Mouse (Mus musculus): ENCODE measurements around the gene Timp4.
A peak's percentile ranks its signal among the peaks of the same experiment; 100 is the strongest.

Gene Timp4

DNA sequence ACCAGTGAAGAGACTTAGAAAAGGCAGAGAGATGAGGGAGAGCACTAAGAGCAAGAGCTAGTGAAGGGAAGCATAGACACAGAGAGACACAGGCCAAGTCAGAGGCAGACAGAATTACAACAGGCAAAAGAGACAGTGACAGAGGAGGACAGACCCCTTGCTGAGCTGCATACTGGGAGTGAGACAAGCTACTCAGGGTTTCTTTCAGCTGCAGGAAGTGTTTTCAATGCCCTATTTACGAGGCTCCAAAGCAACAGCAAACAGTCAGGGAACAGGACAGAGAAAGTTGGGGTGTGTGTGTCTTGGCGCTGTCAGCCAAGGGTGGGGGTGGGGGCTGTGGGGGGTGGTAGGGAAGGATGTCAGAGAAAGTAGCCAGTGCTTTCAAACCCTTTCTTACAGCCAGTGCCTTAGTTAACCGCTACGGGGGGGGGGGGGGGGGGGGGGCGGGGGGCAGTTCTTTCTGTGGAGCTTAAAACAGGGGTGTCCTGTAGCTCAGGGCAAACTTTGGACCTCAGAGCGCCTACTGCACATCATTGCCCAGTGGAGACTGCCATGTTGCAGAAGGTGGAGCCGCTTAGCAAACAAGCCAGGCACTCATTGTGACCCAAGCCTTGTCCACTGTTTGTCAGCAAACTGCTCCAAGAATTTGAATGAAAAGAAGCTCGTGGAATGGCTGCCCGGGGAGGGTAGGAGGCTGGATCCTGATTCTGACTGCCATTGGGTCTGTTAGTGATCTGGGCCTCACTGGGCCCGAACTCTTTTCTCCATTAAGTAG is at the start of gene Timp4:
TSS of gene Timp4 (minus strand) at position 107 of the 775 bp plus-strand sequence.
- no peak for DNase-seq (ENCODE audit: low spot score)

DNA sequence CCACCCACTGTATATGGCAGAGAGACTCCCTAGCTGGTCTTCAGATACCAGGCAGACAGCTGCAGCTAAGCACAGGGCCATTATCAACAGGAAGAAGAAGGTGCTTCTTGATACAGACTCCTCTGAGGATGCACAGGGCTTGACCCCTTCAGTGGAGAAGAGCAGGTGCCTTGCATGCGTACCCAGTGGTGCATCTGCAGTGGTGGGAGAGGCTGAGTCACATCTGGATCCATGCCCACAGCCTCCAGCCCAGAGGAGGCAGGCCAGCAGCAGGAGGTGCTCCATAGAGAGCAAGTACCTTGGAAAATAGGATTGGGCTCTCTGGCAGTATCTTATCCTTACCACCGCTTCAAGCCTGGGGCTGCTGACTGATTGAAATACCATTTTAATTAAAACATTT is 41.9 kb upstream of the Timp4 start:
- no peak for DNase-seq (ENCODE audit: low spot score)

DNA sequence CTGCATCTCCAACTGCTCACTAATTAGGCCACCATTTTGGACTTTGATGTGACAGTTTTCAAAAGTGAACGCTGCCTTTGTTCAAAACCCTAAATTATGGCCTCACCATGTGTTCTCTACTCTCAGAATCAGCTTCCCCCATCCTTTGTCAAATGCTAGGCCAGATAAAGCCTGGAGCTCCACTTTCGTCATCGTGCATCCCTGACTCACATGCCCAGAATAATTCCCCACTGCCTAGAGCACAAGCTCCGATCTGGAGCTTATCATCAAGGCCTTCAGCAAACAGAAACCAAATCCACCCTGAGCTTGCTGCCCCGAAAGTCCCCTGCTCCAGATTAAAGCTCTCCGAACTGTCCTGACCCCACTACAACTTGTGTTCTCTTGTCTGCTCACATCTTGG is 40.6 kb upstream of the Timp4 start:
- DNase-seq (ENCODE audit: low spot score) = no peak

DNA sequence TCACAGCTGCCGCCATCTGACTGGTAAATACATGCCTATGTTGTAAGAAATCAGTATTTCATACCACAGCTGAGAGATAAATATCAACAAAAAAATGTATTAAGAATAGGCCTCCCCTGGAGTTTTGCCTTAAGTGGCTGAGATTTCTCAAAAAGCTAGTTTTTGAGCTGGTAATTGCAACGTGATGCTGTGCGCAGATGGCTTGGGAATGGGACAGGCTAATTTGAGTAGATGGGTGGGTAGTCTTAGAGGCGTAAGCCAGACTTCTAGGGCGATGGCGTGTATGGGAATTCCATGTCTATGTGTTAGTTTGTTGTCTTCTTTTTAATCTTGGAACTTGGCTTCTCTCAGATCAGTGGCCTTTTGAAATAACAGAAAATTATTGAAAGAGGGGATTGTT is 39.8 kb upstream of the Timp4 start:
- DNase-seq (ENCODE audit: low spot score) = no peak

DNA sequence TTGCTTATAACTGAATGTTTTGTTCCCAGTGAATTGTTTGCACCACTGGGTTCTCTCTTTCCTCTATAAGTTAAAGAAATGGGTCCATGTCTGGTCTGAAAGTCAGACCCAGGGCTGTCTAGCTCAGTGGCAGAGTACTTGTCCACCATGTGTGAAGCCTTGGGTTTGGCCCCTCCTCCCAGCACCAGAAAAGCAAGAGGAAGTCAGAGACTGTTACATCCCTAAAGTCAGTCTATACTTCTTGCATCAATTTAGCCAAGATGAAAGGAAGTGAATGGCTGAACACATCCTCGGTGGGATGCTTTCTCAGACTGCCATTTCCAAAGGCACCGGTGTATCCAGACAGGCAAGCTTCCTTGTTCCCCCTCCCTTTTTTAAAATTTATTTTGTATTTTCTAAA is 39.1 kb upstream of the Timp4 start:
- no peak for DNase-seq (ENCODE audit: low spot score)

DNA sequence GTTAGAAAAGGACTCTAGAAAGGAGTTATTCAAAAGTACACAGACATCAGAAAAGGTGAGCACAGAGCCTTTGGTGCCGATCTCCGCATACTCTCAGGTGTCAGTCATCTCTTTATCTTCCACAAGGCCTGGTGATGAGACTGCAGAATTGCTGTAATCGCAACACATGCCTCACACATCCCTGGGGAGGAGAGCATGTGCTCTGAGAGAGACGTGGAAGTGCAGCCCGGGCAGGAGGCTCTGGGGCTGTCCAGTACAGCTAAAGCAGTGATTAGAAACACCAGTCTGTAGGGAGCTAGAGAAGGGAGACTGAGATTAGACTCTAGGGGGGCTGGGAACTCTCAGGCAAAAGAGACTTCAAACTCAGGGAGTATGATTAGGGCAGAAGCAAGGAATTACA is 38.6 kb upstream of the Timp4 start:
- DNase-seq (ENCODE audit: low spot score) = no peak

DNA sequence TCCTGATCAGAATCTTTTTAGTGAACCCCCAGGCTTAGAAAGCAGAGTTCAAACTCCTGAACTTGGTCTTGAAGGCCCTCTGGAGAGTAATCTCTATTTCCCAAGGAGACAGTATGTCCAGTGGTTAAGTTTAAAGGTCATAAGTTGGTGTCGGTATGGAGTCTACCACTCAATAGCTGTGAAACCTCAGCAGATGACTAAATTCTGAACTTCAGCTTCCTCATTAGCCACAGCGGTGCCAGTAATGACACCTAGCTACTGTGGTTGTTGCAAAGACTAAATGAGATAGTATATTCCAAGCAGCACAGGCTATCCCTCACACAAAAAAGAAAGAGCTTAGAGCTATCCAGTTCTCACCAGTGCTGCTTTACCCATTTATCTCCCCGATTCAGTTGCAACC is 36.2 kb upstream of the Timp4 start:
- DNase-seq (ENCODE audit: low spot score) = no peak

DNA sequence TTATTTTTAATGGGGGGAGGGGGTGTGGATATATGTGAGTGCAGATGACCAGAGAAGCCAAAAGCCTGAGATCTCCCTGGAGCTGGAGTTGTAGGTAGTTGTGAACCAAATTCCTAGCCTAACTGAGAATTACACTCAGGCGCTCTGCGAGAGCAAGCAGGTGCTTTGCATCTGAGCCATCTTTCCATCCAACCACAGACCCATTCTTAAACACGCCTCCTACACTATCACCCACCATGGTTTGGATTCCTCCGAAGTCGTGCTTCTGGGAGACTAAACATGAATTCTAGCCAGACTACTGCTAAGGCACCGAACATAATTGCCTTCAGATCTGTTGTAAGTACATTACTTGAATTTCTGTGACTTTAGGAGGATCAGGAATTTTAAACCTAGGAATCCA is 34.4 kb upstream of the Timp4 start:
- DNase-seq (ENCODE audit: low spot score) = no peak

DNA sequence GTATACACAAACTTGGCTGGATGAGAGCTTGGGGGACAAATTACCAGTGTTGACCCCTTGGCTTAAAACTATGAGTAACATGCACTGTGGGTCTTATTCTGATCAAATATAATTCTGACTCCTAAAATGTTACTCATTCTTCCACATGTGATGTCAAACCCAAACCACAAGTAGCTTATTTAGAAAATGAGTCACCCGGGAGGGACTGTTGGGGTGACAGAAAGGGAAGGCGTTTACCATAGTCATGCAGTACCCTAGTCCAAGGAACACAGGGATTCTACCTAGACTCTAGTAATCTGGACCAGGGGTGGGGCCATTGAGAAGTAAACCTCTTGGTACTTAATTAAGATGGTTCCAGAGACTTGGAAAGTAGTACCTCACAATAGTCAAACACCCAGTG is 32.1 kb upstream of the Timp4 start:
- no peak for DNase-seq (ENCODE audit: low spot score)

DNA sequence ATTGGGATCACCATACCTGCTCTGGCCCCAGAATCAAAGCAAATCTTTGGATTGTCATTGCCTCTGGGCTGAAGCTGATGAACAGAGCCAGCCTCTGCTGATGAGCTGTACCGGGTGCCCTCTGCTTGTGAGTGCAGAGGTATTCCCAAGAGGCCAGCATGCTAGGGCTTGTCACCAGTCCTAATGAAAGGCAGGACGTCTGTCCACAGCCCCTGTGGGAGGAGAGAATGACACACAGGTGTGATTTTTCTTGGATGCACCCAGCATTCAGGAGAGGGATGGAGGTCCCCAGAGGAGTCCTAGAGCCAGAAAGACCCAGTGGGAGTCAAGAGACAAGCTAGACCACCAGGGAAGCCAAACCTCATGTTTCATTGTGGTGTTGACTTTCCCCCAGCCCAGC is 27.6 kb upstream of the Timp4 start:
- no peak for DNase-seq (ENCODE audit: low spot score)

DNA sequence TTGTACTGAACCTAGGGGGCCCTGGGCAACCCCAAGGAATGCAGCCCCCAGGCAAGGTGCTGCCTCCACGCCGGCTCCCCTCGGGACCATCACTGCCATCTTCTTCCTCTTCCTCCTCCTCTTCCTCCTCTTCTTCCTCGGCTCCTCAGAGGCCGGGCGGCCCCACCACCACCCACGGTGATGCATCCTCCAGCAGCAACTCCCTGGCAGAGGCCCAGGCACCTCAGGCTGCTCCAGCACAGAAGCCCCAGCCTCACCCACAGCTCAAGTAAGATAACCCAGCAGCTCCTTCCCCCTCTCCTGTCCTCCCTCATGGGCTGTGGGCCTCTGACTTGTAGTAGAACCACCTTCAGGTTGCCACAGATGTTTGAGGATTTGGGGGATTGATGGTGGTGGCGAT is 26.1 kb upstream of the Timp4 start:
- peak; percentile 47 for DNase-seq (ENCODE audit: low spot score)

DNA sequence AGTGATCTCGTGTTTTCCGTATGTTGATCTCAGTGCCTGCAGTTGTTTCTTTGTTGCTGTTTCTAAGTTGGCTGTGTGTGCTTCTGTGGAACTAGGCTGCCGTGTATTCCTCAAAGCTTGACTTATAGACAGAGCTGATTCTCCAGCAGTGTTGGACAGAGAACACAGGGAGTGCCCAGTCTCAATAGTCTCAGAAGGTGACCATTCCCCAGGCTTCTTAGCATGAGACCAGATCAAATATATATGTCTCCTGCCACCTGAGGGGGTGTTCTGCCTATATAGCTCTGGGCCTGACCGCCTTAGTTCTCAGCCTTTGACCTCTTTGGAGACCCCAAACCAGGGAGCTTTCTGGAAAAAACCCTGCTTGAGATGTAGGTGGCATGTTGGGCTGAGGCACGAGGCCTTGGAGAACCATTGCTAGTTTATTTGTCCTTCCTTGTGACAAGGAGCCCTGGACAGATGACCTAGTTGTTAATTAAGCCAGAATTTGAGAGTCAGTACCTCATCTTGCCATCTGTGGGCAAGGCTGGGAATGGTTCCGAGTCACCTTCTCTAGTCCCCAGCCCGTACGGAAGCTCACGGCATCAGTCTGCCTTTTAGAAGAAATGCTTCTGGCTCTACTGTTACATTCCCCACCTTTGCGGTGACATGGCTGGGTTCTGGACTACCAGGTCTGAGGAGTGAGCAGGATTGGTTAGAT is 23.3 kb upstream of the Timp4 start:
- DNase-seq (ENCODE audit: low spot score) = no peak

DNA sequence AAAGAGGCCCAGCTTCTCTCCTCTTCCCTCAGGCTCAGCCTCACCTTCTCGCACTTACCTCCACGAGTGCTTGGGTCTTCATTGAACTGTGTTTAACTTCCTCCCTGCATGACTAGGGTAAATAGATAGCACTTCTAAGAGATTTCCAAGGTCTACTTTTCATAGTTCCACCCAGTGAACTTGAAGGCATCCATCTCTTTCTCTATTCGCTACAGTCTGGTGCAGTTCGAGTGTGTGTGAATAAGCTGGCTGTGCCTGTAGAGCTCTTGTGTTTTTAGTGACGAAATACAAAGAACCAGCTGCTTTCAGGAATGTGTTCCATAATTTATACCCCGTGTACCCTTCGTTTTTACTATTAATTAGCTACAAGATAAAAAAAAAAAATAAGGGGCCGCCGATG is 22.7 kb upstream of the Timp4 start:
- DNase-seq (ENCODE audit: low spot score) = no peak

DNA sequence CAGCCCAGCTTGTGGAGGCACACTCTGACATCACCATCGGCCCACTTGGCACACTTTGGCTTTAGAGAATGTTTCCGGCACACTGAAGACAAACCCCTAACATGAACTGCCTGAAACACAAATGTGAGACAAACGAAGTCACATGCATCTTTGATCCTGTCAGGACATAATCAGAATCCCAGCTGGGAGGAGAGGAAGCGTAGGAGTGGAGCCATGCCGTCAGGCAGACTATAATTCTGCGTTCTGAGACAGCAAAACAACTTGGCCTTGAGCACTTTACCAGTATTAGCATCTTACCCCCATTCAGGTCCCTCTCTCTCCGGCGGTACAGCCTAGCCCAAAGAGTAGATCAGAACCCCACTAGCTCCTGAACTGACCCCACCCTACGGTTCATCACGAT is 21.3 kb upstream of the Timp4 start:
- DNase-seq (ENCODE audit: low spot score) = no peak

DNA sequence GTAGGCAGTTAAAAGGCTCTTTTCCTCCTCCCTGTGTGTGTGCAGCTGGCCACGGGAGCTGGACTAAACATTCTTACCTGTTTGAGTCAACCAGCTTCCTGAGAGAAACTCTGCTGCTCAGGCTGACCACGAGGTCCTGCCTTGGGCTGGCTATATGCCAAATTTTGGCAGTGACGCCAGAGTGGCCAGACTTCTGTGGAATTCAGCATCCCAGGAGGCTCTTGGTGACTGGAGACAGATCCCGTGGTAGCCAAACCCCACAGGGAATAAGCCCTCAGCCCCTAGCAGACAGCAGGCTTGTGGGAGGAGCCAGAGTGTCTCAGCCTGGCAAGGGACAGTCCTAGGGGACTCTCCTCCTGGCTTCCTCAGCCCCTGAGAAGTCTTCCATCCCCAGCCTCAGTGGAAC is 19.9 kb upstream of the Timp4 start:
- peak; percentile 51 for DNase-seq (ENCODE audit: low spot score)

DNA sequence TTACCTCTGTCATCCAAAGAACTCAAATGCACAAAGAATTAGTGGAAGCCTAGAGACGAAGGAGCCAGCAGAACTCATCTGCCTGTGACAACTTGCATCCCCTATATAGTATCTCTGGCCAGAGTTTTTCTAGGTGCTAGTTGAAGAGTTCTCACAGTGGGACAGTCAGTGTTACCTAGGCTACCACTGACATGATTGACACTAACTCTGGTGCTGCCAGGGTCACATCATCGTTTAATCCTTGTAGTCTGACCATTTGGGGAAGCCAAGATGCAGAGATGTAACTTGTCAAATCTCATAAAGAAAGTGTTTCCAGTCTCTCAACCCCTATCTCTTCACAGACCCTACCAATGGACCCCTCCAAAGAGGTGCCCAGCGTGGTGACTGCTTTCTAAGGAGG is 19.3 kb upstream of the Timp4 start:
- no peak for DNase-seq (ENCODE audit: low spot score)

DNA sequence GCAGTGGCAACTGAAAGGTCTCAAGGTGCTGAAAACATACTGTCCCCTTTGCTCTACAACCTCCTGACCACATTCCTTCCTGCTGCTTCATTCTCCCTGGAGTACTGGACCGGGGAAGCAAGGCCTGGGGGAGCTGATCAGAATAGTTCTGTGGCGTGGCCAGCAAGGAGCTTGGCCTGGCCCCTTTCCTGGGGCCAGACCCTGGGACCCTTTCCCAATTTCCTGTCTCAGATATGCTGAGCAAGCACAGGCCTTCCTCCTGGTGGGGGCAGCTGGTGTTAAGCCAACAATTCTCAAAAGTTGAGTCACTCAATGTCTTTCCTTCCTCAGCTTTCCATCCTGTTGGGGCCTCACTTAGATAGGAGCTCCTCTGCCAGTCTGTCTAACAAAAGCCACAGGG is 18.1 kb upstream of the Timp4 start:
- DNase-seq (ENCODE audit: low spot score) = no peak

DNA sequence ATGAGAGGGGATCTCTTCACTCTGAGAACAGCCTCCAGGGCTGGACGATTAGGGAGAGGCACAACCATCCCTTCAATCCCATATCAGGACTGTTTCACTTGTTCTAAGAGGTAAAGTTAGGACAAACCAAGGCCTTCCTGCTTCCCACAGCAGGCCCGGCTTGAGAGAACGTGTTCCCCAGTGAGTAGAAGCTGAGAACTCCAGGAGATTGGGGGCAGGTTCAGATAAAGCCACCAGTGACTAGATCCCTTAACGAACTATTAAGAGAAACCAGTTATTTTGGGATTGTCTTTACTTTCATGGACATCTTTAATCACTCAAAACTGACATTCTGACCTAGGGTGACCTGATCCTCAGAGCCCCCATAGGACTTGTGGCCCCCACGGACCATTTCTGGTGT is 17.6 kb upstream of the Timp4 start:
- DNase-seq (ENCODE audit: low spot score) = no peak

DNA sequence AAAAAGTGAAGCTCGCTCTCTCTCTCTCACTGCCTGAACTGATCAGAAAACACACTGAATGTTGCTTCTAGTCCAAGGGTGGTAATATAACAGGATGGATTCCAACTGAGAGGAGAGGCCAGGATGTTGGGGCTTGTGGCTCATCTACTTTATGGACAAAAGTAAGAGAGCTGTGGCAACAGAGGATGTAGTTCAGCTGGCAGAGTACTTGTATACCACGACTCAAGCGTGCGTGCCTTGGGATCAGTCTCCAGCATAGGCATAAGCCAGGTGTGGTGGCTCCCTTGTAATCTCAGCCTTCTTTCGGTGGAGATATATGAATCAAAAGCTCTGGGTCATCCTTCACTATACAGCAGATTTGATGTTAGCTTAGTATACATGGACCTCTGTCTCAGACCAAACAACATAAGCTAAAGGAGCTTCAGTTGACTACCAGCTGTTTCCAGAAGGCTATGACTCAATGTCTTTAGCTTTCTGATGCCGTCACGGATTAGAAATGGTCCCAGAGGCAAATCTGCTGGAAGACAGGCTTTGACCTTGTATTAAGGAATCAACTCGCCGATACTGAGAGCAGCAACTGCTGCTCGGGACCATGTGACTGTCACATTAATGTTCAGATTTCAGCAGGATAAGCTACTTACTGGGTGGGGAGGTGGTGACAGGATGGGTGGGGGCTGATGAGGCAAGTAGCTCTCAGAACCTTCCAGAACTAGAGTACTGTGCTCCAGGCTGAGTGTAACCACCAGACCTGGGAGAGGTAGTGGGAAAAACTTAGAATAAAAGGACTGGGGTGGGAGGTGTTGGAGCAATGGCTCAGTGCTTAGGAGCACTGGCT is 16.8 kb upstream of the Timp4 start:
- no peak for DNase-seq (ENCODE audit: low spot score)

DNA sequence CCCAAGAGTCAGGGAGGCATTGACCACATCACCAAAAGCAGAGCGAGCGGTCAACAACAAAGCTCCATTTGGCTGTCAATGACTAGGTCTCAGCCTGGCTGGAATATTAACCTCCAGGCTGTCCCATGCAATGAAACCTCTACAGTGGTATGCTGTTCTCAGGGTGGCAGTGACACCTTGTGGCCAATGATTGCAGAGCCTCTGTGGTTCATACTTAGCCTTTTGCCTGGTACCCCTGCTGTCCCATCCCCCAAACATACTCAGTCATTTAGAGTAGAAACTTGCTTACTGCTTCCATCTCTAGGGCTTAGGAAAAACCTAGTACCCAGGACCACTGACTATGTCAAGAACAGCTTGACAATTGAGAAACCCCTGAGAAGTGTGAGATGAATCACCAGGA is 15.9 kb upstream of the Timp4 start:
- DNase-seq (ENCODE audit: low spot score) = peak; percentile 80

DNA sequence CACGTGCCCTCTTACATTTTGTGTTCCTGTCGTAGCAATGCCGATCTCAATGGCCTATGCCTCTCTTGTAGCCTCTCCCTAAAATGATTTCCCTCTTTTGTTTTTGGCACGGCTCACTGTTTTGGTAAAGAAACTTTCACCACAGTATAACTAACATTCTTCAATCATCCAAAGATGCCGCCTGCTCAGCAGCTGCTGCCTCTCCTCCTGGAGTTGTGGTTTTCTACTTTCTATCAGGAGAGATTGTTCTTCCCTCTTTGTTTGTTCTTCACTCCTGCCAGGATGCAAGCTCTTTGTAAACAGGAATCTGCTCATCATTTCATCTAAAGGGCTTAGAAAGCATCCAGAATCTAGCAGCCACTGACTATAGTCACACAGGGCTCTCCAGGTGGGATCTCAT is 14.8 kb upstream of the Timp4 start:
- no peak for DNase-seq (ENCODE audit: low spot score)

DNA sequence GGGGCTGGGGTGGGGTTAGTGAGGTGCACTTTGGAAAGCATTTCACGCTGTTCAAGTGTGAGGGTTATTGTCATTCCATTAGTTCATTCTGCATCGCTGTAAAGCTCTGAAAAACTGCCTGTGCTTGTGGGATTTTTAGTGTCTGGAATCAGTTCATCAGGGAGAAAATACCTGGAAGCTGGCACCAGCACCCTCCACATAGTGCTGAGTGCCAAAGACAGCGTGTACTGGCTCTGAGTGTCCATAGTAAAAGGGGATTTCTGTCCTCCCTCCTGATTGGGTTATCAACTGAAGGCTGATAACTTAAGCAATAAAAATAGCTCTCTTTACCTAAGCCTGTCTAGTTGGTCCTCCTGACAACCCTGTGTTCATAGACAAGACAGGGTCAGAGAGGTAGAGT is 8.5 kb upstream of the Timp4 start:
- no peak for DNase-seq (ENCODE audit: low spot score)

DNA sequence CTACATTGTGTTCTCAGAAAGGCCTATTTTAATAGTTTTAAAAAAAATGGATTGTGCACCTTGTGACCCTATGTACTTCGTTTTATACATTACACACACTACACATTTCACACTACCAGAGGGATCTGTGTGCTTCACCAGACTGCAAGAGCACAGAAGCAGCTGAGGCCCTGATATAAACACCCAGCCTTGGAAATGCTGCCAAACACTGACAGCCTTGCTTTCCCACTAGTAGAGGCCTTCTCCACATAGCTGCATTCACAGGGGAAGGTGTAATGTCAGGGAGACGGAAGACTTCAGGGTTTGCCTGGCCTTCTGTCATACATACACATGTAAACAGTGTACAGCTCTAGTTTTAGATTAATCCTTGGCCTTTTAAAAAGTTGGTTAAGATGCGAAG is 3.2 kb upstream of the Timp4 start:
- DNase-seq (ENCODE audit: low spot score) = no peak

Measured in testis, postnatal 10 days (tissue).